ENCODE assay signal across 21 mouse cellular contexts in genomic region chr12:3877376-3877775, GRCm38 (mm10).
"Had no signal": no experiment of that assay in that cellular context is flagged by ENCODE, and none has a peak within 500 bp of the region (broad histone marks: within the 10 kb centered on the region; RNA-seq: fewer than 3 reads in every experiment).

No protein-coding gene starts in this region.

- DNase-seq: liver, postnatal 0 days; lung, adult 2 months; lung, postnatal 14 days; lung, postnatal 4 days; midbrain, embryonic 14.5 days; retina, postnatal 1 day; right cerebral cortex, adult 18-20 months; right cerebral cortex, postnatal 25 days; right cerebral cortex, postnatal 4 days; spleen, adult 18-20 months; thymus, adult 18-20 months; thymus, postnatal 25 days; thymus, postnatal 4 days had no signal

- H3K4me1 ChIP-seq: midbrain, embryonic 12.5 days had no signal

- H3K27me3 ChIP-seq: lung, embryonic 15.5 days; midbrain, embryonic 12.5 days; neural tube, embryonic 13.5 days; neural tube, embryonic 15.5 days had no signal

- ATAC-seq: liver, postnatal 0 days; lung, postnatal 0 days; midbrain, embryonic 16.5 days had no signal

- H3K9me3 ChIP-seq: lung, embryonic 15.5 days; midbrain, embryonic 10.5 days; midbrain, embryonic 12.5 days; neural tube, embryonic 13.5 days; neural tube, embryonic 15.5 days had no signal

- H3K4me2 ChIP-seq: lung, embryonic 15.5 days; midbrain, embryonic 12.5 days; neural tube, embryonic 13.5 days; neural tube, embryonic 15.5 days had no signal

- H3K9ac ChIP-seq: liver, postnatal 0 days; lung, embryonic 15.5 days; midbrain, embryonic 12.5 days; neural tube, embryonic 13.5 days; neural tube, embryonic 15.5 days had no signal

- H3K4me3 ChIP-seq: lung, embryonic 15.5 days; midbrain, embryonic 10.5 days; midbrain, embryonic 12.5 days; myocyte; neural tube, embryonic 13.5 days; neural tube, embryonic 15.5 days had no signal

- H3K27ac ChIP-seq: lung, embryonic 15.5 days; midbrain, embryonic 10.5 days; midbrain, embryonic 12.5 days; neural tube, embryonic 13.5 days; neural tube, embryonic 15.5 days had no signal
